Comparison of ENCODE assay signal across 21 mouse cellular contexts in the genomic region with DNA sequence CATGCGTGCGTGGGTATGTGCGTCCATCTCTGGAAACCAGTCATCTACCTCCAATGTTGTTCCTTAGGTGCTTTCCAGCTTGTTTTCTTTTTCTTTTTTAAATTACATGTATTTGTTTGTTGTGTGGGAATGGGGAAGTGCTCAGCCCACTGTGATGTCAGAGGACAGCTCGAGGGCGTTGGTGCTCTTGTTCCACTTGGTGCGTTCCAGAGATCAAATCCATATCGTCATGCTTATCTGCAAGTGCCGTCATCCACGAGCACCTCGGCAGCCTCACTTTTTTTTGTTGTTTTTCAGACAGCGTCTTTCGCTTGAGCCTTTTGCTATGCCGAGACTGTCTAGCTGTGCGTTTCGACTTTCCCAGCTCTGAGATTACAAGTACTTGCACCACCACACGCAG. TPM values are rescaled to one million over a fixed set of nuclear protein-coding genes. Genes with fewer than 3 reads are reported as not detected.
A peak's percentile ranks its signal among the peaks of the same experiment; 100 is the strongest.
DNase-seq lines count a peak whose midpoint lies in the region; ATAC-seq lines count a peak whose summit lies in the region.
"Had no signal": no experiment of that assay in that cellular context is flagged by ENCODE, and none has a peak within 500 bp of the region (broad histone marks: within the 10 kb centered on the region; RNA-seq: fewer than 3 reads in every experiment).

No protein-coding gene starts in this region.

- H3K27ac ChIP-seq in heart, embryonic 14.5 days (replicated peaks in 1 of 2; ENCODE audit: control insufficient read depth in 1 of 2, insufficient read depth in 1 of 2, low read depth in 2 of 2, low read length in 2 of 2), result no peak overlapping the region
- H3K27ac ChIP-seq in lung, embryonic 16.5 days (ENCODE audit: low read length), result no peak overlapping the region
- H3K27ac ChIP-seq in midbrain, embryonic 11.5 days (ENCODE audit: low read depth, low read length), result no peak overlapping the region
- no peak overlapping the region for H3K27ac ChIP-seq in midbrain, embryonic 13.5 days
- H3K27ac ChIP-seq: embryonic facial prominence, embryonic 10.5 days; embryonic facial prominence, embryonic 12.5 days; forebrain, embryonic 13.5 days; forebrain, embryonic 15.5 days had no signal

- no peak for DNase-seq in heart, postnatal 4 days
- DNase-seq in lung, postnatal 10 days, result no peak
- peak; percentile 12 for DNase-seq in midbrain, embryonic 11.5 days (ENCODE audit: low spot score, missing footprints)
- DNase-seq in left cerebral cortex, adult 8-10 months (ENCODE audit: low spot score in 2 of 2), result no peak
- DNase-seq: adrenal gland, adult 8-10 months; adrenal gland, postnatal 14 days; adrenal gland, postnatal 36 days; cerebellum, adult 11-12 months; cerebellum, adult 2 months; cerebellum, adult 9-10 months; cerebellum, postnatal 10 days; cerebellum, postnatal 25 days had no signal

- H3K36me3 ChIP-seq in heart, embryonic 14.5 days (ENCODE audit: control insufficient read depth, insufficient read depth, low read length), result no peaks in the 10 kb centered on the region
- H3K36me3 ChIP-seq in lung, embryonic 16.5 days (ENCODE audit: control insufficient read depth, insufficient read depth, low read length), result no peaks in the 10 kb centered on the region
- H3K36me3 ChIP-seq in midbrain, embryonic 11.5 days (ENCODE audit: control insufficient read depth, insufficient read depth, low read length), result no peaks in the 10 kb centered on the region
- no peaks in the 10 kb centered on the region for H3K36me3 ChIP-seq in midbrain, embryonic 13.5 days
- H3K36me3 ChIP-seq: embryonic facial prominence, embryonic 10.5 days; embryonic facial prominence, embryonic 12.5 days; forebrain, embryonic 15.5 days had no signal

- H3K27me3 ChIP-seq in heart, embryonic 14.5 days (ENCODE audit: control insufficient read depth, insufficient read depth, low read length), result no peaks in the 10 kb centered on the region
- H3K27me3 ChIP-seq in lung, embryonic 16.5 days (ENCODE audit: control insufficient read depth, insufficient read depth, low read depth, low read length), result no peaks in the 10 kb centered on the region
- no peaks in the 10 kb centered on the region for H3K27me3 ChIP-seq in midbrain, embryonic 11.5 days (ENCODE audit: control insufficient read depth, insufficient read depth, low read length)
- no peaks in the 10 kb centered on the region for H3K27me3 ChIP-seq in midbrain, embryonic 13.5 days
- H3K27me3 ChIP-seq: embryonic facial prominence, embryonic 12.5 days; forebrain, embryonic 13.5 days; forebrain, embryonic 15.5 days; Patski had no signal

- WGBS in heart, embryonic 14.5 days, result 48% methylated on average over 16 of the region's 16 CpGs
- WGBS in lung, embryonic 16.5 days, result 62% methylated on average over 16 of the region's 16 CpGs
- WGBS in midbrain, embryonic 11.5 days, result 88% methylated on average over 16 of the region's 16 CpGs
- 81% methylated on average over 16 of the region's 16 CpGs for WGBS in midbrain, embryonic 13.5 days

- peaks cover 4 to 8% of the 10 kb centered on the region in 2 experiments for H3K4me1 ChIP-seq in heart, embryonic 14.5 days (ENCODE audit: control insufficient read depth in 2 of 2, insufficient read depth in 2 of 2, low read length in 2 of 2)
- peaks cover 8% of the 10 kb centered on the region; the same call in 1 of the 2 replicates for H3K4me1 ChIP-seq in lung, embryonic 16.5 days (replicated peaks; ENCODE audit: control insufficient read depth, insufficient read depth, low read length)
- no peaks in the 10 kb centered on the region for H3K4me1 ChIP-seq in midbrain, embryonic 11.5 days (ENCODE audit: control insufficient read depth, insufficient read depth, low read length)
- no peaks in the 10 kb centered on the region for H3K4me1 ChIP-seq in midbrain, embryonic 13.5 days (replicated peaks)

- no peak overlapping the region for H3K4me3 ChIP-seq in heart, embryonic 14.5 days (ENCODE audit: control insufficient read depth in 1 of 2, insufficient read depth in 1 of 2, low read depth in 1 of 2, low read length in 2 of 2)
- H3K4me3 ChIP-seq in lung, embryonic 16.5 days (ENCODE audit: low read length), result no peak overlapping the region
- H3K4me3 ChIP-seq in midbrain, embryonic 11.5 days (ENCODE audit: low read depth, low read length), result no peak overlapping the region
- H3K4me3 ChIP-seq in midbrain, embryonic 13.5 days (replicated peaks), result no peak overlapping the region
- H3K4me3 ChIP-seq: embryonic facial prominence, embryonic 10.5 days; embryonic facial prominence, embryonic 12.5 days; forebrain, embryonic 13.5 days; forebrain, embryonic 15.5 days had no signal

- H3K9me3 ChIP-seq in heart, embryonic 14.5 days (ENCODE audit: control insufficient read depth, low read length), result no peaks in the 10 kb centered on the region
- no peaks in the 10 kb centered on the region for H3K9me3 ChIP-seq in lung, embryonic 16.5 days (ENCODE audit: control insufficient read depth, low read length)
- H3K9me3 ChIP-seq in midbrain, embryonic 11.5 days (ENCODE audit: control insufficient read depth, low read length), result no peaks in the 10 kb centered on the region
- no peaks in the 10 kb centered on the region for H3K9me3 ChIP-seq in midbrain, embryonic 13.5 days
- H3K9me3 ChIP-seq: embryonic facial prominence, embryonic 10.5 days; embryonic facial prominence, embryonic 12.5 days; forebrain, embryonic 13.5 days; forebrain, embryonic 15.5 days had no signal

- H3K4me2 ChIP-seq in heart, embryonic 14.5 days (ENCODE audit: low read length), result peak overlapping the region; percentile 27; the same call in 1 of the 2 replicates
- H3K4me2 ChIP-seq in lung, embryonic 16.5 days (ENCODE audit: low read depth, low read length), result peak overlapping the region; percentile 18; the same call in 1 of the 2 replicates
- H3K4me2 ChIP-seq in midbrain, embryonic 11.5 days, result no peak overlapping the region
- no peak overlapping the region for H3K4me2 ChIP-seq in midbrain, embryonic 13.5 days (replicated peaks)
- H3K4me2 ChIP-seq: embryonic facial prominence, embryonic 12.5 days; forebrain, embryonic 13.5 days; forebrain, embryonic 15.5 days had no signal

- no peak overlapping the region for H3K9ac ChIP-seq in heart, embryonic 14.5 days (ENCODE audit: low read length)
- H3K9ac ChIP-seq in lung, embryonic 16.5 days (ENCODE audit: low read length), result no peak overlapping the region
- H3K9ac ChIP-seq in midbrain, embryonic 11.5 days (ENCODE audit: low read length), result no peak overlapping the region
- no peak overlapping the region for H3K9ac ChIP-seq in midbrain, embryonic 13.5 days (replicated peaks)
- H3K9ac ChIP-seq: embryonic facial prominence, embryonic 12.5 days; forebrain, embryonic 13.5 days; forebrain, embryonic 15.5 days had no signal

- ATAC-seq in heart, embryonic 14.5 days (ENCODE audit: insufficient number of reproducible peaks, insufficient read depth, low FRiP score, low read depth), result no peak
- no peak for ATAC-seq in lung, embryonic 16.5 days (ENCODE audit: low read depth)
- no peak for ATAC-seq in midbrain, embryonic 11.5 days (ENCODE audit: low FRiP score)
- no peak for ATAC-seq in midbrain, embryonic 13.5 days
- ATAC-seq: activated CD4-positive, CD25-positive, alpha-beta regulatory T cell, adult 4 months; forebrain, embryonic 13.5 days; forebrain, embryonic 15.5 days; Patski had no signal

RNA-seq across cellular contexts. Expression of gene Tmem177, which starts 23.7 kb away (rescaled TPM):
- 6.9 and 7.0 TPM in 2 replicates for polyA plus RNA-seq in heart, embryonic 14.5 days (2014; fragmentation: Nextera tagmentation; extraction: Ambion mirVana)
- 1 to 10 TPM; 7.3 to 8.3 TPM for total RNA-seq in heart, postnatal 4 days (2021)
- 6.7 and 7.6 TPM in 2 replicates for polyA plus RNA-seq in lung, embryonic 16.5 days (2015; fragmentation: Nextera tagmentation; extraction: Ambion mirVana)
- 9.2 and 10.8 TPM in 2 replicates for polyA plus RNA-seq in midbrain, embryonic 11.5 days (2014; fragmentation: Nextera tagmentation; extraction: Ambion mirVana)
- polyA plus RNA-seq in midbrain, embryonic 13.5 days (2015; fragmentation: Nextera tagmentation; extraction: Ambion mirVana), result 8.9 and 9.0 TPM in 2 replicates
- total RNA-seq in left cerebral cortex, adult 8-10 months (2022), result 1 to 10 TPM; 7.0 to 9.3 (median 7.8) TPM

RNA-seq across cellular contexts. Expression of gene Ptpn4, which starts 51.9 kb away (rescaled TPM):
- 6.6 and 7.5 TPM in 2 replicates for polyA plus RNA-seq in heart, embryonic 14.5 days (2014; fragmentation: Nextera tagmentation; extraction: Ambion mirVana)
- 10 to 100 TPM; 25.3 to 26.9 TPM for total RNA-seq in heart, postnatal 4 days (2021)
- polyA plus RNA-seq in lung, embryonic 16.5 days (2015; fragmentation: Nextera tagmentation; extraction: Ambion mirVana), result 4.4 and 6.5 TPM in 2 replicates
- polyA plus RNA-seq in midbrain, embryonic 11.5 days (2014; fragmentation: Nextera tagmentation; extraction: Ambion mirVana), result 12.9 and 17.7 TPM in 2 replicates
- 10.6 and 11.8 TPM in 2 replicates for polyA plus RNA-seq in midbrain, embryonic 13.5 days (2015; fragmentation: Nextera tagmentation; extraction: Ambion mirVana)
- 100 to 1,000 TPM in 1 of 4 experiments, 10 to 100 TPM in 3; 71.1 to 106 (median 82.6) TPM for total RNA-seq in left cerebral cortex, adult 8-10 months (2022)

Comparison
In these comparisons a context has a peak if more than half of its experiments do, and no peak if none do; other contexts are left out.
1. H3K4me2 ChIP-seq: peak in heart, embryonic 14.5 days (single experiment) and lung, embryonic 16.5 days (single experiment); none in midbrain, embryonic 11.5 days (single experiment) and midbrain, embryonic 13.5 days (single experiment).